Mouse (Mus musculus) erythroblast, embryonic 14.5 days (primary cell): Measurements from ENCODE around the gene Xab2.

ENCODE experiments used
- GATA1 ChIP-seq: IDR thresholded peaks from 2 replicates; pipeline ENCODE4 v1.6.1; 2012; ENCODE audit warnings: low read length, inconsistent platforms, mixed read lengths
- TAL1 ChIP-seq: IDR thresholded peaks from 3 replicates; pipeline ENCODE4 v1.6.1; 2012; ENCODE audit warnings: low read length, inconsistent platforms, mixed read lengths

DNA sequence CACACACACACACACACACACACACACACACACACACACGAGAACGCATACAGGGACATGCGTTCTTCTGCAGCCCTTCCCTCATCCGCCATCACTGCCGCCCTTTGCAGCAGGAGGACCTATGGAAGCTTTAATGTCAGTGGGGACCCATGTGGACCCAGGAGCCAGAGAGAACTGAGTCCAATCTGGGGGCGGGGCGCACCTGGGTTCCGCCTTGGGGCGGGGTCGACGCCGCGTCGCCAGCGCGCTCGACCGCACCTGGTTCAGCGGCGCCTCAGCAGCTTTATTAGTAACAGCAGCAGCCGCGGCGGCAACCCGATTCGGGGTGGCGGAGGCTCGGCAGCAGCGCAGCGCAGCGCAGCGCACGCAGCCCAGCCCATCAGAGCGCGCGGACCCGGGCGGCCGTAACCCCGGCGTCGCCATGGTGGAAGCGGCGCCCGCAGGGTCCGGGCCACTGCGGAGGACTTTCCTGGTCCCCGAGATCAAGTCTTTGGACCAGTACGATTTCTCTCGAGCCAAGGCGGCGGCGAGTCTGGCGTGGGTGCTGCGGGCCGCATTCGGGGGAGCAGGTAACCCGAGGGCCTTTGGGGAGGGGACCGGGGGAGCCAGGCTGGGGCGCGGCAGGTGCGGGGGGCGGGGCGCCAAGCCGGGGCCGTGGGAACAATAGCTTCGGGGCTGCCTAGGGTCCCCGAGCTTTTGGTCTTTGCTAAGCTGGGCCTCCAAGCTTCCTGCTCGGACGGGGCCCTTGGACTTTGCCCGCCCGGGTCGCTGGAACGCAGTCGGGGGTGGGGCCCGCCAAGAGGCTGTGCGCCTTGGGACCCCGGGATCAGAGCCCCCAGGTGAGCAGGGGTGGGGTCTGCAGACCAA lies 33.5 kb downstream of the Xab2 start:
- TF ChIP-seq TAL1 (no peak), GATA1 (no peak)
